Mouse (Mus musculus): ENCODE measurements around the gene Megf11. TPM values are rescaled to one million over a fixed set of nuclear protein-coding genes. Genes with fewer than 3 reads are reported as not detected.

Gene Megf11
- polyA plus RNA-seq, 1 experiment from 2014 or later, result 0.11 TPM

DNA sequence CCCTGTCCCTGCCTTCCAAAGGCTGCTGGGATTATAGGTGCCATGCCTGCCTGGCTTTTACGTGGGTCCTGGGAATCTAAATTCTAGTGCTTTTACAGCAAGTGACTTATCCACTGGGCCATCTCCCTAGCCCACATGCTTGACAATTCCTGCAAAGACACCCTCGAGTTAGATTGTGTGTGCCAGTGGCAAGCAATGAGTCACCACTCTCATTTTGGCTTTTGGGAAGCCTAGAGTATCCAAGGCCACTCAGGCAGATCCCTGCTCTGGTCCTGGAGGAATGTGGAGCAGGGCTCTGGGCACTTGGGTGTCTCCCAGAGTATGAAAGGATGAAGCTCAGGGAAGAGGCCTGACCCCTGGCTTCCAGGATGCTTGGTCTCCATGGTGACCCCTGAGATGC, 143.2 kb downstream of the Megf11 start:
- no peak overlapping the region for H3K4me2 ChIP-seq (ENCODE audit: low read depth, low read length)

GRCm38 (mm10) chr9:64531935-64532334, 146.5 kb downstream of the Megf11 start:
- no peak overlapping the region for H3K4me2 ChIP-seq (ENCODE audit: low read depth, low read length)
- no peaks in the 10 kb centered on the region for H3K36me3 ChIP-seq (replicated peaks; ENCODE audit: insufficient read depth, low read length)
- H3K9ac ChIP-seq (replicated peaks), result no peak overlapping the region
- no peak for TF ChIP-seq CTCF (IDR thresholded peaks at IDR 0.05; ENCODE audit: low read depth)
- H3K9me3 ChIP-seq (ENCODE audit: low read length), result no peaks in the 10 kb centered on the region
- H3K27me3 ChIP-seq (ENCODE audit: insufficient read depth, low read length), result no peaks in the 10 kb centered on the region
- H3K4me3 ChIP-seq (ENCODE audit: low read depth, low read length), result no peak overlapping the region
- peaks cover 33% of the 10 kb centered on the region for H3K4me1 ChIP-seq (ENCODE audit: insufficient read depth)
- DNase-seq (no peak), ATAC-seq (no peak)
- 87% methylated on average over 3 of the region's 3 CpGs for WGBS (ENCODE audit: insufficient replicate concordance)
- H3K27ac ChIP-seq (ENCODE audit: low read depth), result no peak overlapping the region

More for the DNA sequence above, 143.2 kb downstream of the Megf11 start:
- 52% methylated on average over 2 of the region's 2 CpGs for WGBS (ENCODE audit: insufficient replicate concordance)
- TF ChIP-seq CTCF (IDR thresholded peaks at IDR 0.05; ENCODE audit: low read depth) (no peak), EP300 (IDR thresholded peaks at IDR 0.05; ENCODE audit: low read depth) (no peak)
- ATAC-seq, result no peak
- no peak for DNase-seq
- Histone ChIP-seq H3K27ac (ENCODE audit: low read depth) (no peak overlapping the region), H3K36me3 (replicated peaks; ENCODE audit: insufficient read depth, low read length) (no peaks in the 10 kb centered on the region), H3K9ac (replicated peaks) (no peak overlapping the region), H3K9me3 (ENCODE audit: low read length) (no peaks in the 10 kb centered on the region), H3K27me3 (ENCODE audit: insufficient read depth, low read length) (no peaks in the 10 kb centered on the region), H3K4me3 (ENCODE audit: low read depth, low read length) (no peak overlapping the region), H3K4me1 (ENCODE audit: insufficient read depth) (peaks cover 15% of the 10 kb centered on the region; the same call in 1 of the 2 replicates)

GRCm38 (mm10) chr9:64532711-64533242, 147.4 kb downstream of the Megf11 start:
- Histone ChIP-seq H3K27me3 (ENCODE audit: insufficient read depth, low read length) (no peaks in the 10 kb centered on the region), H3K9ac (replicated peaks) (no peak overlapping the region), H3K4me1 (ENCODE audit: insufficient read depth) (peaks cover 33% of the 10 kb centered on the region), H3K36me3 (replicated peaks; ENCODE audit: insufficient read depth, low read length) (no peaks in the 10 kb centered on the region), H3K9me3 (ENCODE audit: low read length) (no peaks in the 10 kb centered on the region), H3K27ac (ENCODE audit: low read depth) (peak overlapping the region; percentile 97), H3K4me3 (ENCODE audit: low read depth, low read length) (no peak overlapping the region), H3K4me2 (ENCODE audit: low read depth, low read length) (no peak overlapping the region)
- TF ChIP-seq CTCF (IDR thresholded peaks at IDR 0.05; ENCODE audit: low read depth) (no peak), EP300 (IDR thresholded peaks at IDR 0.05; ENCODE audit: low read depth) (peak; percentile 22; the same call in 1 of the 2 replicates)
- 50% methylated on average over 4 of the region's 4 CpGs for WGBS (ENCODE audit: insufficient replicate concordance)
- DNase-seq (no peak), ATAC-seq (no peak)

DNA sequence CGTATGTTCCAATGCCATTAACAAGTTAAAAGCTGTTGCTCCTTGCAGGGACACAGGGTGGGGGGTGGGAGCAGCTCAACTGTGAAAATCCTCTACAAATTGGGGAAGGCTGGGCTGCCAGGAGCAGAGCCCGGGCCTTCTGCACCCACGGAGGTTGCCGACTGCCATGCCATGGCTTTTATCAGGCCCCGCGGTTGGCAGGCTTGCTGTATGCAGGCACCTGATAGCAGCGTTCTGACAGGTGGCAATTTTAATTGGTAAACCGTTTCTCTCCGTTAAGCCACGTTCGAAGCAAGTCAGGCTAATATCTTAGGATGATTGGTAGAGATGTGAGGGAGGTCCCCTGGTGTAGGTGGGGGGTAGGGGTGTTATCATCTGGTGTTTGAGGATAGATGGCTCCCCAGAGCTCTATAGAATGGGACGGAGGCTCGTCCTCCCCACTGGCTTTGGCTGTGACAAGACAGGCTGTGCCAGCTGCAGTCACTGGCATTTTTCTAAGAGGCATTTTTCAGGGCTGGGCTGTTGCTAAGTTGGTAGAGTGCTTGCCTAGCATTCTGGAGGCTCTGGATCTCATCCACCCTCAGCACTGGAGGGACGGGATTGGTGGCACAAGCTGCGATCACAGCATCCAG, 148.2 kb downstream of the Megf11 start:
- TF ChIP-seq CTCF (IDR thresholded peaks at IDR 0.05; ENCODE audit: low read depth), result no peak
- TF ChIP-seq EP300 (IDR thresholded peaks at IDR 0.05; ENCODE audit: low read depth), result peak; percentile 100
- WGBS (ENCODE audit: insufficient replicate concordance), result 32% methylated on average over 15 of the region's 15 CpGs
- Histone ChIP-seq H3K27me3 (ENCODE audit: insufficient read depth, low read length) (no peaks in the 10 kb centered on the region), H3K27ac (ENCODE audit: low read depth) (peak overlapping the region; percentile 97), H3K4me1 (ENCODE audit: insufficient read depth) (peaks cover 33% of the 10 kb centered on the region), H3K9me3 (ENCODE audit: low read length) (no peaks in the 10 kb centered on the region), H3K9ac (replicated peaks) (peak overlapping the region; percentile 55), H3K4me2 (ENCODE audit: low read depth, low read length) (peak overlapping the region; percentile 53), H3K4me3 (ENCODE audit: low read depth, low read length) (no peak overlapping the region), H3K36me3 (replicated peaks; ENCODE audit: insufficient read depth, low read length) (no peaks in the 10 kb centered on the region)
- DNase-seq, result peak; percentile 85
- ATAC-seq, result peak; percentile 94

GRCm38 (mm10) chr9:64534313-64534712, 148.9 kb downstream of the Megf11 start:
- 66% methylated on average over 6 of the region's 6 CpGs for WGBS (ENCODE audit: insufficient replicate concordance)
- H3K4me3 ChIP-seq (ENCODE audit: low read depth, low read length), result no peak overlapping the region
- no peaks in the 10 kb centered on the region for H3K9me3 ChIP-seq (ENCODE audit: low read length)
- H3K9ac ChIP-seq (replicated peaks), result peak overlapping the region; percentile 55
- H3K27ac ChIP-seq (ENCODE audit: low read depth), result peak overlapping the region; percentile 97
- DNase-seq (no peak), ATAC-seq (peak; percentile 11; the same call in 1 of the 2 replicates)
- no peaks in the 10 kb centered on the region for H3K36me3 ChIP-seq (replicated peaks; ENCODE audit: insufficient read depth, low read length)
- TF ChIP-seq EP300 (IDR thresholded peaks at IDR 0.05; ENCODE audit: low read depth) (no peak), CTCF (IDR thresholded peaks at IDR 0.05; ENCODE audit: low read depth) (no peak)
- H3K4me2 ChIP-seq (ENCODE audit: low read depth, low read length), result peak overlapping the region; percentile 53
- no peaks in the 10 kb centered on the region for H3K27me3 ChIP-seq (ENCODE audit: insufficient read depth, low read length)
- peaks cover 33% of the 10 kb centered on the region for H3K4me1 ChIP-seq (ENCODE audit: insufficient read depth)

GRCm38 (mm10) chr9:64534856-64535539, 149.6 kb downstream of the Megf11 start:
- DNase-seq, result no peak
- H3K27ac ChIP-seq (ENCODE audit: low read depth), result peak overlapping the region; percentile 97
- ATAC-seq, result no peak
- H3K9ac ChIP-seq (replicated peaks), result no peak overlapping the region
- 73% methylated on average over 8 of the region's 8 CpGs for WGBS (ENCODE audit: insufficient replicate concordance)
- no peak for TF ChIP-seq CTCF (IDR thresholded peaks at IDR 0.05; ENCODE audit: low read depth)
- 0 out of 2 replicates have a peak, but pooled peaks have one; percentile 13 for TF ChIP-seq EP300 (IDR thresholded peaks at IDR 0.05; ENCODE audit: low read depth)
- no peak overlapping the region for H3K4me2 ChIP-seq (ENCODE audit: low read depth, low read length)
- H3K9me3 ChIP-seq (ENCODE audit: low read length), result no peaks in the 10 kb centered on the region
- H3K36me3 ChIP-seq (replicated peaks; ENCODE audit: insufficient read depth, low read length), result no peaks in the 10 kb centered on the region
- H3K4me1 ChIP-seq (ENCODE audit: insufficient read depth), result peaks cover 33% of the 10 kb centered on the region
- H3K27me3 ChIP-seq (ENCODE audit: insufficient read depth, low read length), result no peaks in the 10 kb centered on the region
- H3K4me3 ChIP-seq (ENCODE audit: low read depth, low read length), result no peak overlapping the region
